Mouse (Mus musculus): ENCODE results near the gene Abhd5.

- no peak for TF ChIP-seq CTCF (conservative IDR thresholded peaks at IDR 0.05; ENCODE audit: low read length)
- no peak for TF ChIP-seq NANOG (IDR thresholded peaks at IDR 0.05; ENCODE audit: borderline replicate concordance, low read length)
- TF ChIP-seq POU5F1 (IDR thresholded peaks at IDR 0.05; ENCODE audit: borderline replicate concordance, low read length) = no peak
Measured at GRCm38 (mm10) chr9:122346059-122346458, 5.3 kb upstream of the Abhd5 start.
